Comparison of ENCODE assay signal across 24 mouse cellular contexts in the genomic region with DNA sequence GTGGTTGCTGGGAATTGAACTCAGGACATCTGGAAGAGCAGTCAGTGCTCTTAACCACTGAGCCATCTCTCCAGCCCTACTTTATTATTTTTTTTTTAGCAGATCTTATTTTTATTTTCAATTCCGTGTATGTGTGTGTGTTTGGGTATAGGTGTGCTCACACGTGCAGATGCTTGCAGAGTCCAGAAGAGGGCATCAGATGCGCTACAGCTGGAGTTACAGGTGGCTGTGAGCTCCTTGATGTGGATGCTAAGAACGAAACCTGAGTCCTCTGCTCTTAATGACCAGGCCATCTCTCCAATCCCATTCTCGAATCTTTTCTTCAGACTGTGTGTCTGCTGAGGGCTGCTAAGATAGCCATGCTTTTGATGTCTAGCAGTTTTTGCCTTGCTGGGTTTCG. TPM values are rescaled to one million over a fixed set of nuclear protein-coding genes. Genes with fewer than 3 reads are reported as not detected.
A peak's percentile ranks its signal among the peaks of the same experiment; 100 is the strongest.
DNase-seq lines count a peak whose midpoint lies in the region; ATAC-seq and TF ChIP-seq lines count a peak whose summit lies in the region.
"Had no signal": no experiment of that assay in that cellular context is flagged by ENCODE, and none has a peak within 500 bp of the region (broad histone marks: within the 10 kb centered on the region; RNA-seq: fewer than 3 reads in every experiment).

No protein-coding gene starts in this region.

- H3K9ac ChIP-seq in liver, embryonic 14.5 days (replicated peaks): no peak overlapping the region
- no peak overlapping the region for H3K9ac ChIP-seq in liver, embryonic 11.5 days (ENCODE audit: low read depth, low read length)
- H3K9ac ChIP-seq in stomach, postnatal 0 days (ENCODE audit: low read length): no peak overlapping the region
- H3K9ac ChIP-seq: forebrain, embryonic 13.5 days; heart, embryonic 15.5 days; limb, embryonic 12.5 days; liver, embryonic 15.5 days; neural tube, embryonic 12.5 days; stomach, embryonic 15.5 days had no signal

- 0 out of 4 replicates have a peak, but pooled peaks cover 0 to 3% of the 10 kb centered on the region in 2 experiments for H3K4me1 ChIP-seq in liver, embryonic 14.5 days (replicated peaks; ENCODE audit: control insufficient read depth in 2 of 2, insufficient read depth in 2 of 2, low read length in 1 of 2)
- peaks cover 15% of the 10 kb centered on the region for H3K4me1 ChIP-seq in liver, embryonic 11.5 days (replicated peaks; ENCODE audit: control insufficient read depth, insufficient read depth, low read length)
- H3K4me1 ChIP-seq in stomach, postnatal 0 days (replicated peaks; ENCODE audit: control insufficient read depth, insufficient read depth): no peaks in the 10 kb centered on the region
- H3K4me1 ChIP-seq: limb, embryonic 12.5 days; liver, embryonic 15.5 days; stomach, embryonic 15.5 days had no signal

- TF ChIP-seq CTCF in liver, embryonic 14.5 days (IDR thresholded peaks at IDR 0.05; ENCODE audit: low read depth): peak; percentile 33
- TF ChIP-seq CTCF in stomach, postnatal 0 days (IDR thresholded peaks at IDR 0.05; ENCODE audit: low read depth): peak; percentile 32

- H3K9me3 ChIP-seq in liver, embryonic 14.5 days (ENCODE audit: control insufficient read depth, low read length): no peaks in the 10 kb centered on the region
- no peaks in the 10 kb centered on the region for H3K9me3 ChIP-seq in liver, embryonic 11.5 days (ENCODE audit: control insufficient read depth, low read length)
- H3K9me3 ChIP-seq in stomach, postnatal 0 days (ENCODE audit: control insufficient read depth, low read length): no peaks in the 10 kb centered on the region
- H3K9me3 ChIP-seq: forebrain, embryonic 13.5 days; heart, embryonic 15.5 days; limb, embryonic 12.5 days; liver, embryonic 15.5 days; midbrain, embryonic 10.5 days; neural tube, embryonic 12.5 days; stomach, embryonic 15.5 days had no signal

- no peak for ATAC-seq in CD4-positive, CD25-positive, alpha-beta regulatory T cell, adult 4 months
- ATAC-seq in liver, embryonic 14.5 days (ENCODE audit: insufficient read depth): no peak
- ATAC-seq in liver, embryonic 11.5 days (replicated peaks; ENCODE audit: low FRiP score): no peak
- no peak for ATAC-seq in stomach, postnatal 0 days (ENCODE audit: low FRiP score, low TSS enrichment)
- ATAC-seq: forebrain, embryonic 13.5 days; hindbrain, embryonic 16.5 days had no signal

- H3K36me3 ChIP-seq in liver, embryonic 14.5 days (replicated peaks; ENCODE audit: control insufficient read depth, insufficient read depth, low read depth): no peaks in the 10 kb centered on the region
- H3K36me3 ChIP-seq in liver, embryonic 11.5 days (ENCODE audit: control insufficient read depth, insufficient read depth, low read length): no peaks in the 10 kb centered on the region
- H3K36me3 ChIP-seq in stomach, postnatal 0 days (ENCODE audit: control insufficient read depth, insufficient read depth, low read length): no peaks in the 10 kb centered on the region
- H3K36me3 ChIP-seq: heart, embryonic 15.5 days; limb, embryonic 12.5 days; liver, embryonic 15.5 days; midbrain, embryonic 10.5 days; neural tube, embryonic 12.5 days; stomach, embryonic 15.5 days had no signal

- H3K4me2 ChIP-seq in liver, embryonic 14.5 days (ENCODE audit: low read depth): no peak overlapping the region
- H3K4me2 ChIP-seq in liver, embryonic 11.5 days: no peak overlapping the region
- no peak overlapping the region for H3K4me2 ChIP-seq in stomach, postnatal 0 days (replicated peaks; ENCODE audit: low read depth)
- H3K4me2 ChIP-seq: forebrain, embryonic 13.5 days; heart, embryonic 15.5 days; limb, embryonic 12.5 days; liver, embryonic 15.5 days; neural tube, embryonic 12.5 days; stomach, embryonic 15.5 days had no signal

- H3K27me3 ChIP-seq in liver, embryonic 14.5 days (ENCODE audit: control insufficient read depth, insufficient read depth, low read length): no peaks in the 10 kb centered on the region
- no peaks in the 10 kb centered on the region; the same call in 1 of the 2 replicates for H3K27me3 ChIP-seq in liver, embryonic 11.5 days (replicated peaks; ENCODE audit: control insufficient read depth, insufficient read depth, low read length)
- no peaks in the 10 kb centered on the region for H3K27me3 ChIP-seq in stomach, postnatal 0 days (ENCODE audit: control insufficient read depth, insufficient read depth, low read length)
- H3K27me3 ChIP-seq: forebrain, embryonic 13.5 days; heart, embryonic 15.5 days; neural tube, embryonic 12.5 days; stomach, embryonic 15.5 days had no signal

- peak; percentile 31 for DNase-seq in CD4-positive, CD25-positive, alpha-beta regulatory T cell, adult 2 months (ENCODE audit: low read depth, low spot score)
- DNase-seq in liver, embryonic 14.5 days (ENCODE audit: low read depth in 3 of 3, low spot score in 3 of 3): no peak
- no peak for DNase-seq in liver, embryonic 11.5 days (ENCODE audit: low spot score)
- peak; percentile 28 for DNase-seq in thymus, postnatal 0 days (ENCODE audit: low spot score)
- no peak for DNase-seq in thymus, adult 18-20 months
- no peak for DNase-seq in stomach, postnatal 0 days (ENCODE audit: low spot score)
- DNase-seq in cerebellum, postnatal 14 days: no peak
- DNase-seq: cerebellum, adult 8-10 months; gastrocnemius, postnatal 14 days; heart, adult 18-20 months; heart, postnatal 4 days; kidney, adult 11 months; kidney, postnatal 36 days; spleen, adult 18-20 months had no signal

- no peak for TF ChIP-seq EP300 in liver, embryonic 14.5 days (IDR thresholded peaks at IDR 0.05; ENCODE audit: low read depth)
- TF ChIP-seq EP300 in stomach, postnatal 0 days (optimal IDR thresholded peaks at IDR 0.05): no peak

- 56% methylated on average over 6 of the region's 6 CpGs for WGBS in liver, embryonic 14.5 days (ENCODE audit: insufficient replicate concordance)
- 68% methylated on average over 6 of the region's 6 CpGs for WGBS in liver, embryonic 11.5 days
- WGBS in stomach, postnatal 0 days: 76% methylated on average over 6 of the region's 6 CpGs

- H3K27ac ChIP-seq in liver, embryonic 14.5 days: no peak overlapping the region
- H3K27ac ChIP-seq in liver, embryonic 11.5 days (ENCODE audit: low read depth, low read length): no peak overlapping the region
- no peak overlapping the region for H3K27ac ChIP-seq in stomach, postnatal 0 days (replicated peaks)
- H3K27ac ChIP-seq: forebrain, embryonic 13.5 days; heart, embryonic 15.5 days; limb, embryonic 12.5 days; liver, embryonic 15.5 days; macrophage; midbrain, embryonic 10.5 days; neural tube, embryonic 12.5 days; stomach, embryonic 15.5 days had no signal

- no peak overlapping the region for H3K4me3 ChIP-seq in liver, embryonic 14.5 days (ENCODE audit: insufficient read depth in 1 of 2, low read depth in 2 of 2, low read length in 2 of 2)
- H3K4me3 ChIP-seq in liver, embryonic 11.5 days (ENCODE audit: low read depth, low read length): no peak overlapping the region
- H3K4me3 ChIP-seq in stomach, postnatal 0 days (ENCODE audit: low read depth, low read length): no peak overlapping the region
- H3K4me3 ChIP-seq: forebrain, embryonic 13.5 days; heart, embryonic 15.5 days; limb, embryonic 12.5 days; liver, embryonic 15.5 days; midbrain, embryonic 10.5 days; neural tube, embryonic 12.5 days; stomach, embryonic 15.5 days had no signal

RNA-seq across cellular contexts. Expression of a gene that starts 41.6 kb away (rescaled TPM):
- under 1 TPM; 0.32 to 0.53 TPM for polyA plus RNA-seq in CD4-positive, CD25-positive, alpha-beta regulatory T cell, adult 4 months (2017; shearing (Covaris generic))
- polyA plus RNA-seq in liver, embryonic 14.5 days (2012; rRNA removed): 11.6 and 12.4 TPM in 2 replicates
- 11.2 and 13.7 TPM in 2 replicates for polyA plus RNA-seq in liver, embryonic 14.5 days (2014; fragmentation: Nextera tagmentation; extraction: Ambion mirVana)
- polyA plus RNA-seq in liver, embryonic 11.5 days (2014; fragmentation: Nextera tagmentation; extraction: Ambion mirVana): 27.9 and 28.1 TPM in 2 replicates
- 18.7 and 19.8 TPM in 2 replicates for polyA plus RNA-seq in thymus, postnatal 0 days (2015; fragmentation: Nextera tagmentation; extraction: Ambion mirVana)
- 61.1 and 61.3 TPM in 2 replicates for polyA plus RNA-seq in stomach, postnatal 0 days (2015; fragmentation: Nextera tagmentation; extraction: Ambion mirVana)

Comparison
In these comparisons a context has a peak if more than half of its experiments do, and no peak if none do; other contexts are left out.
1. DNase-seq: peak in CD4-positive, CD25-positive, alpha-beta regulatory T cell, adult 2 months (single experiment) and thymus, postnatal 0 days (single experiment); none in liver, embryonic 14.5 days (0 of 3), liver, embryonic 11.5 days (single experiment), thymus, adult 18-20 months (0 of 2), stomach, postnatal 0 days (single experiment) and cerebellum, postnatal 14 days (0 of 2).
2. RNA of a gene that starts 41.6 kb away (polyA plus RNA-seq): 61.1 to 61.3 TPM in stomach, postnatal 0 days, 27.9 to 28.1 TPM in liver, embryonic 11.5 days, 18.7 to 19.8 TPM in thymus, postnatal 0 days and 11.2 to 13.7 TPM in liver, embryonic 14.5 days; 0.32 to 0.53 TPM in CD4-positive, CD25-positive, alpha-beta regulatory T cell, adult 4 months; every median in the first group is over 4 times any median in the second.